Mouse (Mus musculus) liver, postnatal 0 days (tissue): ENCODE results near the gene Dnajc21. TPM values are rescaled to one million over a fixed set of nuclear protein-coding genes. Genes with fewer than 3 reads are reported as not detected.

Source experiments
- ATAC-seq: fragments of 200-750 bp; cut with Nextera tagmentation; 2 replicates; pipeline ENCODE4 v1.8.0; 2017; ENCODE audit warnings: mild to moderate bottlenecking, moderate library complexity
- DNase-seq: peaks from one replicate; pipeline ENCODE4 v3.0.0-alpha.2; 2016
- H3K27ac ChIP-seq: fragments of 300-500 bp; sonication (generic); 2 replicates; pipeline ENCODE4 v1.5.1; 2014; ENCODE audit warnings: antibody characterized with exemption, moderate library complexity, mild to moderate bottlenecking, low read depth
- H3K27me3 ChIP-seq: fragments of 300-500 bp; sonication (generic); 2 replicates; pipeline ENCODE4 v1.6.1; 2014; ENCODE audit warnings: low read length, control low read depth, mixed read lengths; ENCODE audit not compliant: insufficient read depth
- H3K36me3 ChIP-seq: fragments of 300-500 bp; sonication (generic); replicated peaks from 2 replicates; pipeline ENCODE4 v1.6.1; 2014; ENCODE audit warnings: mild to moderate bottlenecking, control low read depth, low read length, moderate library complexity, mixed read lengths; ENCODE audit not compliant: insufficient read depth
- H3K4me1 ChIP-seq: fragments of 300-500 bp; sonication (generic); 2 replicates; pipeline ENCODE4 v1.6.1; 2014; ENCODE audit warnings: antibody characterized with exemption, mild to moderate bottlenecking, control low read depth; ENCODE audit not compliant: insufficient read depth
- H3K4me2 ChIP-seq: fragments of 300-500 bp; sonication (generic); 2 replicates; pipeline ENCODE4 v1.6.1; 2014; ENCODE audit warnings: low read depth, mild to moderate bottlenecking, low read length, moderate library complexity, mixed read lengths
- H3K4me3 ChIP-seq: fragments of 300-500 bp; sonication (generic); 2 replicates; pipeline ENCODE4 v1.5.1; 2014; ENCODE audit warnings: low read depth, low read length
- H3K9ac ChIP-seq: fragments of 300-500 bp; sonication (generic); replicated peaks from 2 replicates; pipeline ENCODE4 v1.6.1; 2014; ENCODE audit warnings: mild to moderate bottlenecking, moderate library complexity
- H3K9me3 ChIP-seq: fragments of 300-500 bp; sonication (generic); 2 replicates; pipeline ENCODE4 v1.6.1; 2016; ENCODE audit warnings: mild to moderate bottlenecking, control low read depth, low read length, mixed read lengths
- CTCF ChIP-seq: sonication (generic); IDR thresholded peaks from 2 replicates; pipeline ENCODE4 v1.5.1; 2016; ENCODE audit warnings: antibody characterized with exemption, low read depth
- EP300 ChIP-seq: IDR thresholded peaks from 2 replicates; pipeline ENCODE4 v1.6.1; 2016; ENCODE audit warnings: antibody characterized with exemption, low read depth, mild to moderate bottlenecking
- WGBS: fragments of 180-500 bp; shearing (Covaris S2); extraction: QIAGEN DNeasy Blood & Tissue Kit; methylation state at CpG from one replicate; pipeline ENCODE4 v1.1.7; 2014; ENCODE audit not compliant: insufficient replicate concordance; 5-methylcytosine and 5-hydroxymethylcytosine counted together
- polyA plus RNA-seq: library from polyadenylated mRNA; unstranded; fragments of >200 nt; fragmentation: Nextera tagmentation; extraction: Ambion mirVana; gene quantifications from 2 replicates; pipeline ENCODE4 v1.2.1, GENCODE M21; 2015

Gene Dnajc21
- polyA plus RNA-seq, 1 experiment from 2014 or later: 8.0 TPM

DNA sequence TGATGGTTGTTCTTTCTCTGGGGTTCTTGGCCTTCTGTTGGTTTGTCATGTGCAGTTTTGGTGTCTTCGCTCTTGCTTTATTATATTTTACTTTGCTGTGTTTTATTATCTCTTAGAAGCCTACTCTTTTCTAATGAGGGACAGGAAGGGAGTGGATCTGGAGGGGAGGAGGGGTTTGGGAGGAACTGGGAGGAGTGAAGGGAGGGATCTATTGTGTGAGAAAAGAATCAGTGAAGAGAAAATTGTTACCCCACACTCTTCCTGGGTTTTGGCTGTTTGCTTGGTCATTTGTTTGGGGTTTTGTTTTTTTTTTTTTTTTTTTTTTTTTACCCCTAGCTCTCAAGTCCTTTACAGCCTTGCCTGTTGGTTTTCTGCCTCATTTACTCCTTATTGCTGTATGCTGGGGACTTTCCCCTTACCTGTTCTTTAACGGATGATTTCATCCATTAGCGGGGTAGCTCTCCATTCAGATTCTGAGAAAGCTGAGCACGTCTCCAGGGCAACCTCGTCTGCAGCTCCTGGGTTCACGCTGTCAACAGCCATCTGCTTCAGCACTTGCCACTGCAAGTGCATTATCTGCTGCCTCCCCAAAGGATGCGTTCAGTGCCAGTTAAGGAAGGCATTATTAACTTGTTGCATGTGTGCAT is 49.1 kb downstream of the Dnajc21 start:
- H3K4me3 ChIP-seq: no peak overlapping the region
- H3K4me1 ChIP-seq: no peaks in the 10 kb centered on the region
- no peak overlapping the region for H3K4me2 ChIP-seq
- H3K9me3 ChIP-seq: no peaks in the 10 kb centered on the region
- WGBS: 56% methylated on average over 7 of the region's 7 CpGs
- TF ChIP-seq EP300 (no peak), CTCF (no peak)
- H3K27ac ChIP-seq: no peak overlapping the region
- H3K27me3 ChIP-seq: no peaks in the 10 kb centered on the region
- DNase-seq: no peak
- no peaks in the 10 kb centered on the region for H3K36me3 ChIP-seq
- ATAC-seq: no peak
- no peak overlapping the region for H3K9ac ChIP-seq

DNA sequence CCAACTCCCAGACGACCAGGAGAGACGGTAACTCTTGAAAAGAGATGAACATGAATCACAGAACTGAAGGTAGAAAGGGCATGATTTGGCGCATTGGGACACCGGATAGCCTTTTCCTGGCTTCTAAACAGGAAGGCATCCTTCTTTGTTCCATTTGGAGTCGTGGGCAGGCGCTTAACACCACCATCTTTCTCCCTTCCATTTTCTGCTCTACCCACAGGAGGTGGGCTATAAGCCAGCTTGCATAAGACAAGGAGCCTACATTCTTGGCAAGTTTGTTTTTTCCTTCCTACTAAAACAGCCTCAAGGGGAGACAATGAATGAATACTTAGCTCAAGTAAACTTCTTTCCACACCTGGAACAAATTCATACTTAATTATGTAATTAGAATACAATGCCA is 56.7 kb downstream of the Dnajc21 start:
- DNase-seq (no peak), ATAC-seq (no peak)
- TF ChIP-seq CTCF (no peak), EP300 (no peak)
- Histone ChIP-seq H3K27ac (no peak overlapping the region), H3K4me3 (no peak overlapping the region), H3K4me1 (no peaks in the 10 kb centered on the region), H3K36me3 (peaks cover 3% of the 10 kb centered on the region; the same call in 1 of the 2 replicates), H3K9ac (no peak overlapping the region), H3K9me3 (no peaks in the 10 kb centered on the region), H3K27me3 (no peaks in the 10 kb centered on the region), H3K4me2 (no peak overlapping the region)
- WGBS: 79% methylated on average over 6 of the region's 6 CpGs

DNA sequence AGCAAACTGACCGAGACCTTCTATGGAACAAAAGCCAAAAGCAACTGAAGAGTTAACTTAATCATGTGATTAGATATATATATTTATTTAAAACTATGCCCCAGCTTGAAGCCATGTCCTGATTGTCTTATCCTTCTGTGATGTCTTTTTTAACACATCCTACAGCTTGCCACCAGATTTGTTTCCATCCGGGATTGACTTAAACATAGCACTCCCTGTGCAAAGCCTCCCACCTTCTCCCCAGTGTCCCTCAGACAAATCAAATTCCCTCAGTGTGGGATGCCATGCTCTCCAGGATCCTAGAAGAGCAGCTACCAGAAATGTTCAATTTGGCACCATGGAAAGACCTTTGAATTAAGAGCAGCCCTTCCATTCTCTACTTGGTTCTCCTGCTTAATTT is 59.4 kb downstream of the Dnajc21 start:
- peaks cover 3% of the 10 kb centered on the region; the same call in 1 of the 2 replicates for H3K36me3 ChIP-seq

GRCm38 (mm10) chr15:10409842-10410241 is 60.5 kb downstream of the Dnajc21 start:
- Histone ChIP-seq H3K4me2 (no peak overlapping the region), H3K36me3 (peaks cover 3% of the 10 kb centered on the region; the same call in 1 of the 2 replicates), H3K4me1 (no peaks in the 10 kb centered on the region), H3K27ac (no peak overlapping the region), H3K4me3 (no peak overlapping the region), H3K9ac (no peak overlapping the region), H3K9me3 (no peaks in the 10 kb centered on the region), H3K27me3 (no peaks in the 10 kb centered on the region)
- WGBS: 87% methylated on average over 3 of the region's 3 CpGs
- DNase-seq: no peak
- TF ChIP-seq CTCF (no peak), EP300 (no peak)
- no peak for ATAC-seq

More for the DNA sequence above, 59.4 kb downstream of the Dnajc21 start:
- no peak for ATAC-seq
- no peak for DNase-seq
- Histone ChIP-seq H3K27me3 (no peaks in the 10 kb centered on the region), H3K4me1 (no peaks in the 10 kb centered on the region), H3K4me3 (no peak overlapping the region), H3K27ac (no peak overlapping the region), H3K4me2 (no peak overlapping the region), H3K9me3 (no peaks in the 10 kb centered on the region), H3K9ac (no peak overlapping the region)
- 84% methylated on average over 2 of the region's 2 CpGs for WGBS
- TF ChIP-seq CTCF: no peak
- no peak for TF ChIP-seq EP300

DNA sequence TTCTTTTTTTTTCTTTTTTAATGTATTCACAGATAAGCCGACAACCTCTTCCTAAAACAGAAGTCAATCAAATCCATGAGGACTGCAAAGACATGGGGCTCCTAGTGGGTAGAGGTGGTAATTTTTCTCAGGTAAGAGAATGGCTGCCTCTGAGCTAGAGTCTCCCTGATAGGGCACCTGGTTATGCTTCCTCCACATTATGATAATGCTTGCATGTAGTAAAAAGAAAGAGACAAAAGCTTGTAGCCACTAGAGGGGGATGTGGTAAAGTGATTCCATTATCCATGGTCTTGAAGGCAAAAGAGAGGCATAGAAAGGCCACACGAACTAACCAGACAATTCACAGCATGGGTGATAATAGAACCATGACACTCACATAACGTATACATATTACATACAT is 69.9 kb downstream of the Dnajc21 start:
- peak; percentile 64 for ATAC-seq
- H3K36me3 ChIP-seq: no peaks in the 10 kb centered on the region
- 55% methylated on average over 3 of the region's 3 CpGs for WGBS
- peak; percentile 56 for TF ChIP-seq CTCF
- TF ChIP-seq EP300: no peak
- no peak overlapping the region for H3K4me3 ChIP-seq
- H3K27ac ChIP-seq: peak overlapping the region; percentile 67
- DNase-seq: no peak
- no peak overlapping the region for H3K9ac ChIP-seq
- H3K9me3 ChIP-seq: no peaks in the 10 kb centered on the region
- no peaks in the 10 kb centered on the region for H3K27me3 ChIP-seq
- no peaks in the 10 kb centered on the region for H3K4me1 ChIP-seq
- H3K4me2 ChIP-seq: no peak overlapping the region

DNA sequence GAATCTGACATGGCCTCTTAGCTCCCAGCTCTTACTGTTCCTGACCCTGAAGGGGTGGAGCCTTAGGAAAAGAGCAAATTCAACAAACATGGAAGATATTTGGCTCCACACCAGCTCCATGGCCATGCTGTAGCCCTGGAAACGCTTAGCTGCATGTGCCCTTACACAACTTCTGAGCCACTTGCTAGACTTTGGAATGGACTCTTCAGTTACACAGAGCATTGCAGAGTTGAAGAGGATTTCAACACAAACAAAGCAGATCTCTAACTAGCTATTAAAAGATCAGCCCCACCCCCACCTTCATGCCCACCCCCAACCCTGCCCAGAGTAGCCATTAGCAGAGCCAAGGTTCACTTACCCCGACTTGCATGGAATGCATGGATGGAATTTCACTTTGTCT is 70.5 kb downstream of the Dnajc21 start:
- Histone ChIP-seq H3K4me1 (no peaks in the 10 kb centered on the region), H3K9me3 (no peaks in the 10 kb centered on the region), H3K9ac (no peak overlapping the region), H3K4me2 (no peak overlapping the region), H3K36me3 (no peaks in the 10 kb centered on the region), H3K27ac (peak overlapping the region; percentile 67), H3K4me3 (no peak overlapping the region), H3K27me3 (no peaks in the 10 kb centered on the region)
- TF ChIP-seq EP300 (peak; percentile 75), CTCF (no peak)
- ATAC-seq (peak; percentile 98), DNase-seq (peak; percentile 63)
- WGBS: 49% methylated on average over 2 of the region's 2 CpGs

Other genes starting within 250 kb of the Dnajc21 start
- not detected in 2 replicates for gene Gm21973, start 145.1 kb downstream of the Dnajc21 start, polyA plus RNA-seq
- 22.9 and 23.6 TPM in 2 replicates for gene Agxt2, start 112.0 kb downstream of the Dnajc21 start, polyA plus RNA-seq
- gene Brix1, start 15.4 kb upstream of the Dnajc21 start, polyA plus RNA-seq: 57.9 and 60.7 TPM in 2 replicates
- 10.2 and 11.9 TPM in 2 replicates for gene Rad1, start 15.5 kb upstream of the Dnajc21 start, polyA plus RNA-seq
- gene Ttc23l, start 88.2 kb upstream of the Dnajc21 start, polyA plus RNA-seq: not detected in 2 replicates
- gene Rai14, start 244.1 kb upstream of the Dnajc21 start, polyA plus RNA-seq: 4.8 and 5.4 TPM in 2 replicates